Mouse (Mus musculus) T-helper 2 cell (primary cell): ENCODE measurements around the gene Hadh.

ENCODE experiments used
- in situ Hi-C: fragments of 300-600 bp; cut with MboI, MseI; formaldehyde crosslinking; loops from one replicate; pipeline ENCODE4 v1.15.1; 2025; ENCODE audit warnings: high pct_unique_total_duplicates

Hadh gene

GRCm38 (mm10) chr3:131271157-131271556 lies 744 bp downstream of the Hadh start:
- in situ Hi-C loops, result no loop called here

GRCm38 (mm10) chr3:131270381-131270780 lies 1.5 kb downstream of the Hadh start:
- in situ Hi-C loops, result no loop called here

GRCm38 (mm10) chr3:131266366-131267050 lies 5.4 kb downstream of the Hadh start:
- in situ Hi-C loops, result no loop called here

DNA sequence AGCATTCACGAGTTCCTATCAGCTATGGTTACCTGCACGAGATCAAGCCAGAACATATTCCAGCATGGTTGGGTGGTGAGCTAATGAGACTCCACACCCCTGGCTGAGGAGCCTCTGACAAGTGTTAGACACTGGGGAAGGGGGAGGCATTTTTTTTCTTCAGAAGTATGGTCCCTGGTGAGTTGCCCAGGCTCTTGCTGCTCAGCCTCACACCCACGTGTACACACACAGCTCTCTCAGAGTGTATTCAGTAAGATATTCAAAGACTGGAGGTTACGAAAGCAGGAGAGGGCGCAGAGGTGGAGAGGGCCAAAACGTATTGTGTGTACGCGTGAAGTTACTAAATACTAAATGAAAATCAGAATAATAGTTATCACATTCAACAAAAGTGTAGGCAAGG lies 6.4 kb downstream of the Hadh start:
- in situ Hi-C loops, result no loop called here

DNA sequence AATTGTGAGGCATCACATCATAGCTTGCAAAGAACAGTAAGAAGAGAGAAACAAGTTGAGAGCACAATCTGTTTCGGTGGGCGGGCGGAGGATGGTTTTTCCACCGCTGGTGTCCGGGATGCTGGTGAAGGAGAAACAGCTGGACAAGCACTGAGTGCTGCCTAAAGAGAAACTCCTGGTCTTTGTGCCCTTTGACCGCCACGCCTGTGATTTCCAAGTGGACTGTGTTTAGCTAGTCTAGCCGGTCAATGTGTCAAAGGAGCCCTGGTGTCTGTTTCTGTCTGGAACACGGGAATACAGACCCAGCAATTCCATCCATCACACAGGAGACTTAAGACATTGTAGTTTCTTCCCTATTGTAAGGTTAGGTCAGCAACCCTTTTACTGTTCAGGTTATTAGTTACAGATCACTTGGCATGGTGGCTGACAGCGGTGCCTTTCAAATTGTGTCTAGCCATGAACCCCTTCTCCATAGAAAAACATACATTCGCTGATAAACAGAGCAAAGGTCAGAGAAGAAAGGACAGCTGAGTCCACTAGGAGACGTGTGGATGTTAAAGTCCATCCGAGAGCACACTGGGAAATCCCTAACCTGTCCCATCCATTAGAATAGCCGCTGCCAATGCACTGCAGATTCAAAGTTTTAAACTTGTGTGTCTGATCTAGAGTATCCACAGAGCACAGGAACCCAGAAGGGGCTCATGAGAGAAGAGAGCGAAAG lies 8.0 kb downstream of the Hadh start:
- in situ Hi-C loops, result no loop called here

DNA sequence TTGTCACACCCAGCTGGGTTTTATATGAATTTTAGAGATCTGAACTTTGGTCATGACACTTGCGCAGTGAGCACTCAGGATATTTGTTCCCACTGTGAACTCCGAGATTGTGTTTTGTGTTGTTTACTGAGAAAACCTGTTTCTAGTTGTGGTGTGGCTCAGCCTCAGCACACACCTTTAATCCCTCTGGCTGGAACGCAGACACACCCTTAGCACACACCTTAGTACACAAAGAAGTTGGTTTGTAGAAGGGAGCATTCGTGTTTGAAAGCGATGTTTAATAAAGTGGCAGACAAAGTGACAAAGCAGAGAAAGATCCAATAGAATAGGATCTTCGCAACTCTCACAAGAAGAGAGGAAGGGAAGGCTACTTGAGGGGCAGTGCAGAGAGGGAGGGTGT lies 11.5 kb downstream of the Hadh start:
- in situ Hi-C loops, result no loop called here

GRCm38 (mm10) chr3:131259392-131259965 lies 12.4 kb downstream of the Hadh start:
- in situ Hi-C loops, result no loop called here

- in situ Hi-C loops, result no loop called here
Measured at GRCm38 (mm10) chr3:131258921-131259320, 13.0 kb downstream of the Hadh start.

DNA sequence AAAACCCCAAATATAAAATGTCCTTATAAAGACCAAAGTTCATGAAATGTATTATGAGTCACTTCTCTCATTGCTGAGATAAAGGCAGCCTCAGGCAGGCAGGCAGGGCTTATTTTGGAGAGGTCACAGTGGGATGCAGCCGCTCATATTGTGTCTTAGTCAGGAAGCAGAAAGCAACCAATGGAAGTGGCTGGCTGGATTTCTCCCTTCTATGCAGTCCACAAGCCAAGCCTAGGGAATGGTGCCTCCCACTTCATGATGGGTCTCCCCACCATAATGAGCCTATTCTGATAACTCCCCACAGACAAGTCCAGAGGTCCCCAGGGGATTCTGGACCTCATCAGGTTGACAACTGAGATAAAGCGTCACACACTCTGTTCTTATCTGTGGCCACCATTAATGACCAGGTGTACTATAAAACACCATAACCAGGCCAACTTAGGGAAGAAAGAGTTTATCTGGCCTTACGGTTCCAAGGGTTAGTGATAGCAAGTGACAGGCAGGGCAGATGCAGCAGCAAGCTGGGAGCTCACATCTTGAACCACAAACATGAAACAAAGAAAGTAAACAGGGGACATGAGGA lies 16.4 kb downstream of the Hadh start:
- in situ Hi-C loops, result no loop called here

GRCm38 (mm10) chr3:131254991-131255390 lies 16.9 kb downstream of the Hadh start:
- in situ Hi-C loops, result no loop called here

GRCm38 (mm10) chr3:131251601-131252000 lies 20.3 kb downstream of the Hadh start:
- in situ Hi-C loops, result no loop called here

GRCm38 (mm10) chr3:131250978-131251377 lies 20.9 kb downstream of the Hadh start:
- in situ Hi-C loops, result no loop called here

DNA sequence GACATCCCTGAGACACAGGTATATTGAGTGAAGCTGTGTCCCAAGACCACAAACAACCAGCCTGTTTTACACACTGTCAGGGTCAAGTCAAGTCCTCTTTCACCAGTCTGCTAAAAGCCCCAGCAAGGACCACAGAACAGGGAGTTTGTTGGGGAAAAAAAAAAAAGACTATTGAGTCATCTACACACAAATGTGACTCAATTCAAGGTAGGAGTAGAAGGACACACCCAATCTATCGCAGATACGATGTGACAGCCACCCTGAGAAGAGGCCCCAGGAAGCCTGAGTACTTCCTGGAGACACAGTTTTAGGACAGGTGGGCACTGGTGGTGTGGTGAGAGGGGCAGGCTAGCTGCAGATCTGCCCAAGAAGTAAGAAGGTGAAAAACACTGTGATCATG lies 21.6 kb downstream of the Hadh start:
- in situ Hi-C loops, result no loop called here

- in situ Hi-C loops, result no loop called here
Measured at GRCm38 (mm10) chr3:131248444-131248843, 23.5 kb downstream of the Hadh start.

DNA sequence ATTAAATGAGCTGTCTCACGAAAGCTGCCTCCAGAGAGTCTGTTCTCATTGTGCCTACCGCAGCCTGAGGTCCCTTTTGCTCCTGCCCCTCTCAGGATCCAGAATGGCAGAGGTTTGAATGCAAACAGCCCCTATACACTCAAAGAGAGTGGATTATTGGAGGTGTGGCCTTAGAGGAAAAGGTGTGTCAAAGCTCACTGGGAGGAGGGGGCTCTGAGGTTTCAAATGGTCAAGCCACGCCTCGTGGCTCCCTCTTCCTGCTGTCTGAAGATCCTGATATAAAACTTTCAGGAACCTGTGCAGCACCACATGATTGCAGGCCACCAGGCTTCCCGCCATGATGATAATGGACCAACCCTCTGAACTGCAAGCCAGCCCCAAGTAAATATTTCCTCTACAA lies 24.1 kb downstream of the Hadh start:
- in situ Hi-C loops, result no loop called here

DNA sequence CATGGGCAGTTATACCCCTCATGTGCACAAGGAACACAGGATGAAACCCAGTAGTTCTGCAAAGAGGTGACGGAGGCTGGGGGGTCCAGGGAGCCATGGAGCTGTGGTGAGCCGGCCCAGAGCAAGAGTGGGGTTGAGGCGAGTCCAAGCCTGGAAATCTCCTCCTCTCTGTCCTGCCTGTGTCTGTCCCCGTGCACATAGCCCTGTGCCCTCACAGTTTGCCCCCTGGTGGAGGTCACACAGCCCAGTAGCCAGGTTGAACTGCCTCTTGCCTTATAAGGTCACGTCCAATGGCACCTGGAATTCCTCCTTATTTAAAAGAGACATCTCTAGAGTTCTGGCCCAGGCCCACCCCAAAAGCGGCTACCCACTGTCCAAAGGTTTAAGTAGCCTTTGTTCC lies 24.5 kb downstream of the Hadh start:
- in situ Hi-C loops, result no loop called here

- in situ Hi-C loops, result no loop called here
Measured at GRCm38 (mm10) chr3:131246579-131247046, 25.3 kb downstream of the Hadh start.

DNA sequence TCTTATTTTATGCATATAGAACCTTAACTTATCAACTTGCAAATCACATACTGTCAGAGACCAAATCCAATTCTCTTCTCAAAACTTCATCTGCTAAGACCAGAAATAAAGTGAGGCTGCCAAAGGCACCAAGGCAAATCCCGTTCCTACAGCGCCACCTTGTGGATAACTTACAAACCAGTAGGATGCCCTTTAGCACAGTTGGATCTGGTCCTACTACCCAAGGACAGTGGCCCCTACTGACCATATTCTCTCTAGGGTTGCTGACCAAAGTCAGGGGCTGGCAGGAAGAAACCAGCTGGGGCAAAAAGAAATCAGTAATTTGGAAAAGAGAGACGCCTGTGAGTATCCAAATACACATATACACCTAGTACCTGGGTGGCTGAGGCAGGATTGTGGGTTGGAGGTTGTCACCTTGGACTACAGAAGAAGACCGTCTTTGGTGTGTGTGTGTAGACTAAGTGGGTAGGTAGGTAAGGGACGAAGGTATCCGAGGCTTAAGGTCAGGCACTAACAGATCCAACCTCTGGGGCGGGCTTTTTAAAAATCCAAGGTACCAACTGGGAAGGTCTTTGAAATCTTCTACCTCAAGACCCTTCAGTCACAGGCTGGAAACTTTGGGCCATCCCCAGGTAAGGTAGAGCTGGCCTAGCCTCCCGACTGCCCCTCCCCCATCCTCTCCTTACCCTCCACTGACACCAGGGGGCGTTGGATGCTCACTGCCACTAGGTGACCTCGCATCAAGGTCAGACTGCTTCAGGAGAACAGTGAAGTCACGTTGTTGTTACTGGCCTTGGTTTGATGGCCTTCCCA lies 25.9 kb downstream of the Hadh start:
- in situ Hi-C loops, result no loop called here

- in situ Hi-C loops, result loop anchor here (5.0 to 10.0 kb wide), 2 partner anchors 346 to 523 kb away; no protein-coding TSS in a partner anchor
Measured at GRCm38 (mm10) chr3:131237785-131238633, 33.9 kb downstream of the Hadh start.

- in situ Hi-C loops, result loop anchor here (5.0 to 10.0 kb wide), 2 partner anchors 345 to 522 kb away; no protein-coding TSS in a partner anchor
Measured at GRCm38 (mm10) chr3:131237061-131237460, 34.8 kb downstream of the Hadh start.
